Mouse (Mus musculus): ENCODE measurements at regions not wholly inside any gene's neighbourhood (a gene's known extent, or its start where the extent isn't known, plus 50 kb on each side); places are given as distances from the start of the nearest gene placed in this dataset.

DNA sequence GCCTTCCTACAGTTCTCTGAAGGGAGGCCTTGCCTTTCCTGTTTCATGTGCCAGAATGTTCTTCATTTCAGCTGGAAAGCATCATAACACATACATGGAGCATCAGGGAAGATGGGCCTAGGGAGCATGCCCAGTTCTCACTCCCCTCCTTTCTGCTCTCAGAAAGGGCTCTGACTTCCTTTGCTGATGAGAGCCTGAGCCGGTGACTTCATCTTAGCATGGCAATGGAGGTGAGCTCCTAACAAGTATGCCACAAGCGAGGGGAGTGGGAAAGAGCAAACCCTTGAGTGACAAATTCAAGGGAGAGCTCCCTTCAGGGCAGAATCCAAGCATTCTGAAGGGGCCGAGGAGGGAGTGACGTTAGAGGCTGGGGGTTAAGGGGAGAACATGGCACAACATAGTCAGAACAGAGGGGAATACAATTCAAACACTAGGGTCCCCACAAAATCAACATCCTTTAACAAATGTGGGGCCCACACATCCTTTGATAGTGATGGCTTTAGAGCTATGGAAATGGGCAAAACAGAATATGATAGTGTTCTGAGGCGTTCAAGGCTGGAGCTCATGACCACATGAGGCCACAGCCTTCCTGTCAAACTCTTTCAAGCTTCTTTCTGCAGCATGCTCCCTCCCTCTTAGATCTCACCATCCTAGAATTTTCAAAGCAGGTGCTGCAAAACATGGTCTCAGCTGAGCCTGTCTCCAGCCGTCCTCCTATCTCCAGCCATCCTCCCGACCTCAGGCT is 437.4 kb upstream of the 3110018I06Rik start:
- H3K27me3 ChIP-seq (ENCODE audit: control insufficient read depth, insufficient read depth, low read depth, low read length), result no peaks in the 10 kb centered on the region
- no peak overlapping the region for H3K27ac ChIP-seq (ENCODE audit: low read length)
- WGBS, result 89% methylated on average over 7 of the region's 7 CpGs
- H3K9ac ChIP-seq (ENCODE audit: low read depth, low read length), result no peak overlapping the region
- no peaks in the 10 kb centered on the region for H3K36me3 ChIP-seq (ENCODE audit: control insufficient read depth, insufficient read depth, low read length)
- H3K4me2 ChIP-seq (ENCODE audit: low read length), result no peak overlapping the region
- H3K4me3 ChIP-seq (ENCODE audit: low read depth, low read length), result no peak overlapping the region
- H3K4me1 ChIP-seq (ENCODE audit: control insufficient read depth, insufficient read depth, low read length), result peaks cover 4% of the 10 kb centered on the region; the same call in 1 of the 2 replicates
- H3K9me3 ChIP-seq (replicated peaks; ENCODE audit: control insufficient read depth, low read length, poor library complexity, severe bottlenecking), result no peaks in the 10 kb centered on the region
- ATAC-seq, result no peak

DNA sequence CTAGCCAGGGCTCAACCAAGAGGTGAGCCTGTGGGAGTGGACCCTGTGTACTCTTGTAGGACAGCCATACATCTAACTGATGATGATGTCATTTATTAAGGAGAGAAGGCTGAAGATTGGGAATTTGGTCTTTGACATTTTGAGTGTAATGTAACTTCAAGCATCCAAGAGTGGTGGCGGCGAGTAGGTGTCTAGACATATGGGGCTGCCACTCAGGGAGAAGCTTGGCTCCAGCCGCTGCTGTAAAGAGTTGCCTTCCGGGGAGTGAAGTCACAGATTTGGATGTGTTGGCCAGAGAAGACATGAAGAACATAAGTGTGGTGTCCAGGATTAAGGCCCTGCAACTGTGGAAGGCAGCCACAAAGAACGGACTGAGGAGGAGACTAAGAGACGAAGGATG is 436.3 kb upstream of the 3110018I06Rik start:
- H3K27me3 ChIP-seq (ENCODE audit: control insufficient read depth, insufficient read depth, low read depth, low read length), result no peaks in the 10 kb centered on the region
- no peak for ATAC-seq
- 94% methylated on average over 6 of the region's 6 CpGs for WGBS

GRCm38 (mm10) chr12:107056553-107056952 is 431.9 kb upstream of the 3110018I06Rik start:
- no peaks in the 10 kb centered on the region for H3K4me1 ChIP-seq (ENCODE audit: control insufficient read depth, insufficient read depth, low read length)
- no peak for ATAC-seq
- WGBS, result 41% methylated on average over 5 of the region's 5 CpGs

More for the DNA sequence above, 436.3 kb upstream of the 3110018I06Rik start:
- Histone ChIP-seq H3K9ac (ENCODE audit: low read depth, low read length) (no peak overlapping the region), H3K4me1 (ENCODE audit: control insufficient read depth, insufficient read depth, low read length) (peaks cover 4% of the 10 kb centered on the region; the same call in 1 of the 2 replicates), H3K4me2 (ENCODE audit: low read length) (no peak overlapping the region), H3K9me3 (replicated peaks; ENCODE audit: control insufficient read depth, low read length, poor library complexity, severe bottlenecking) (no peaks in the 10 kb centered on the region), H3K27ac (ENCODE audit: low read length) (no peak overlapping the region), H3K4me3 (ENCODE audit: low read depth, low read length) (no peak overlapping the region), H3K36me3 (ENCODE audit: control insufficient read depth, insufficient read depth, low read length) (no peaks in the 10 kb centered on the region)

DNA sequence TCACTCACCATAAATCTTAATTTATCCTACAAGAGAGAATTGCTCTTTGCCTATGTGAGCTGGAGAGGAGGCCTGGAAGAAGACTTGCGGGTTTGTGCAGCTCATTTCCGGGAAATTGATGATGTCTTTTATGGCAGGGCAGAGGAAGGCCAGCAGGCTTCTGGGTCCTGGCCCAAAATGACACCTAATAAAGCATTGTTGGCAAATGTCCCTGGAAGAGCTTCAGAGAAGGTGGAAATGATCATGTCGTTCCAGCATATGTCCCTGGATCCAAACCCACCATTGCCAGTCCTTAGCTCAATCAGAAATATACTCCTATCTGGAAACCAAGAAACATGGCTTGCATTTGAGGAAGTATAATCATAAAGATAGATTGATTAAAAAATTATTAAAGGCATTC is 427.9 kb upstream of the 3110018I06Rik start:
- no peak overlapping the region for H3K9ac ChIP-seq (ENCODE audit: low read depth, low read length)
- H3K36me3 ChIP-seq (ENCODE audit: control insufficient read depth, insufficient read depth, low read length), result no peaks in the 10 kb centered on the region
- 77% methylated on average over 3 of the region's 3 CpGs for WGBS
- ATAC-seq, result no peak
- H3K27me3 ChIP-seq (ENCODE audit: control insufficient read depth, insufficient read depth, low read depth, low read length), result no peaks in the 10 kb centered on the region
- no peaks in the 10 kb centered on the region; the same call in 1 of the 2 replicates for H3K9me3 ChIP-seq (replicated peaks; ENCODE audit: control insufficient read depth, low read length, poor library complexity, severe bottlenecking)
- H3K4me3 ChIP-seq (ENCODE audit: low read depth, low read length), result no peak overlapping the region
- H3K4me1 ChIP-seq (ENCODE audit: control insufficient read depth, insufficient read depth, low read length), result no peaks in the 10 kb centered on the region
- no peak overlapping the region for H3K4me2 ChIP-seq (ENCODE audit: low read length)
- no peak overlapping the region for H3K27ac ChIP-seq (ENCODE audit: low read length)

More at GRCm38 (mm10) chr12:107056553-107056952, 431.9 kb upstream of the 3110018I06Rik start:
- H3K9me3 ChIP-seq (replicated peaks; ENCODE audit: control insufficient read depth, low read length, poor library complexity, severe bottlenecking), result no peaks in the 10 kb centered on the region
- no peak overlapping the region for H3K27ac ChIP-seq (ENCODE audit: low read length)
- no peak overlapping the region for H3K9ac ChIP-seq (ENCODE audit: low read depth, low read length)
- H3K36me3 ChIP-seq (ENCODE audit: control insufficient read depth, insufficient read depth, low read length), result no peaks in the 10 kb centered on the region
- no peak overlapping the region for H3K4me3 ChIP-seq (ENCODE audit: low read depth, low read length)
- no peaks in the 10 kb centered on the region for H3K27me3 ChIP-seq (ENCODE audit: control insufficient read depth, insufficient read depth, low read depth, low read length)
- H3K4me2 ChIP-seq (ENCODE audit: low read length), result no peak overlapping the region

DNA sequence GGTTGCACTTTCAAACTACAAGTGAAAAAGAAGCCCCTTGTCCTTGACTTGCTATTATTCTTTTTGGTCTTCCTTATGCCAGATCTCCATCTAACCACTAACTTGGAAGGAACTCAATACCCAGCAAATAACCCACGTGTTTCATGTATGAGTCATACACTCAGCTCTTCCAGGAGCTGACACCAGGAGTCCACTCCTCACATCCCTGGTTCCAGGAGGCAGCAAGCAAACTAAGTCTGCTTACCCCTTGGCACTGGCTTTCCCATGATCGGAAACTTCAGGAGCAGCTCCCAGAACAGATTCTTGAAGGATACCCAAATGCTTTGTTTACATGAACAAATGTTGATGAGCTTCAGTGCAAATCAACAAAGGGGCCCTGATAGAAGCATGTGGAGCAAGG is 421.1 kb upstream of the 3110018I06Rik start:
- Histone ChIP-seq H3K4me3 (ENCODE audit: low read depth, low read length) (no peak overlapping the region), H3K27ac (ENCODE audit: low read length) (no peak overlapping the region), H3K9ac (ENCODE audit: low read depth, low read length) (no peak overlapping the region), H3K27me3 (ENCODE audit: control insufficient read depth, insufficient read depth, low read depth, low read length) (no peaks in the 10 kb centered on the region), H3K36me3 (ENCODE audit: control insufficient read depth, insufficient read depth, low read length) (no peaks in the 10 kb centered on the region), H3K4me2 (ENCODE audit: low read length) (no peak overlapping the region), H3K4me1 (ENCODE audit: control insufficient read depth, insufficient read depth, low read length) (no peaks in the 10 kb centered on the region), H3K9me3 (replicated peaks; ENCODE audit: control insufficient read depth, low read length, poor library complexity, severe bottlenecking) (no peaks in the 10 kb centered on the region; the same call in 1 of the 2 replicates)
- ATAC-seq, result no peak
- WGBS, result 82% methylated on average over 2 of the region's 2 CpGs

- H3K9ac ChIP-seq (ENCODE audit: low read depth, low read length), result no peak overlapping the region
- no peaks in the 10 kb centered on the region for H3K9me3 ChIP-seq (replicated peaks; ENCODE audit: control insufficient read depth, low read length, poor library complexity, severe bottlenecking)
- no peaks in the 10 kb centered on the region for H3K27me3 ChIP-seq (ENCODE audit: control insufficient read depth, insufficient read depth, low read depth, low read length)
- H3K4me1 ChIP-seq (ENCODE audit: control insufficient read depth, insufficient read depth, low read length), result peaks cover 34% of the 10 kb centered on the region
- WGBS, result 35% methylated on average over 10 of the region's 10 CpGs
- H3K4me3 ChIP-seq (ENCODE audit: low read depth, low read length), result no peak overlapping the region
- H3K27ac ChIP-seq (ENCODE audit: low read length), result peak overlapping the region; percentile 38; the same call in 1 of the 2 replicates
- ATAC-seq, result 0 out of 2 replicates have a peak, but pooled peaks have one; percentile 52
- 0 out of 2 replicates have a peak overlapping the region, but pooled peaks have one; percentile 2 for H3K4me2 ChIP-seq (ENCODE audit: low read length)
- H3K36me3 ChIP-seq (ENCODE audit: control insufficient read depth, insufficient read depth, low read length), result no peaks in the 10 kb centered on the region
Measured at GRCm38 (mm10) chr12:107082541-107082940, 405.9 kb upstream of the 3110018I06Rik start.

DNA sequence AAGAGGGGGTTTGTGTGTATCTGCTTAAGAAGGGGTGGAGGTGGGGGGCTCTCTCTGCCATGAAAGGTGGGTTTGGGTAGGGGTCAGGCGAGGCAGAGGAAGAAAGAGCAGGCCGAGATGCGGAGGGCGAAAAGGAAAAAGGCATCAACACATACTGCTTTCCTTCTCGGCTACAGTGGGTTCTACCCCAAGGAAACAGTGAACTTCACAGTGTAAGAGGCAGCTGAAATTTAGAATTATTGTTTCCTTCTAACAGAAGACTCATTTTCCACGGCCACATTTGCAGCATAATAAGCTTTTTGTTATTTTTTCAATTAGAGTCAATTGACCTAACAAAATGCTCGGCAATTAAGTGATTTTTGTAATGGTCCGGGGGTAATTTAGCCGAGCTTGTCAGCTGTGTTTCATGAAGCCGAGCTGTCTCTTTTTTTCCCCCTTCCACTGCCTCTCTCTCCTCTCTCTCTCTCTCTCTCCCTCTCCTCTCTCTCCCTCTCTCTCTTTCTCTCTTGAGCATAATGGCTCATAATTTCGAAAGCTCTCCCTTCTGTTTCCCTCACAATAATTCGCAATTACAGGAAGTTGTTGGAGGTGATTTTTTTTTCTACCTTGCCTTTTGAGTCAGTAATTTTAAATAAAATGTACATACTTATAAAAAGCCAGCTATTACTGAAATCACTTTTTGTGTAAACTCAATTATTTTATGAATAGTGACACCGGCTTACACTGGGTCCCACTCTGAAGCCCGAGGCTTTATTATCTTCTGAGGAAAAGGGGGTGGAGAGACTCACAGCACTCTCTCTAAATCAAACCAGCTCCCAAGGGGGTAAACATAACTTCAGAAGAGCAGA is 403.1 kb upstream of the 3110018I06Rik start:
- Histone ChIP-seq H3K27me3 (ENCODE audit: control insufficient read depth, insufficient read depth, low read depth, low read length) (no peaks in the 10 kb centered on the region), H3K9ac (ENCODE audit: low read depth, low read length) (0 out of 2 replicates have a peak overlapping the region, but pooled peaks have one; percentile 0), H3K4me2 (ENCODE audit: low read length) (no peak overlapping the region), H3K4me3 (ENCODE audit: low read depth, low read length) (no peak overlapping the region), H3K4me1 (ENCODE audit: control insufficient read depth, insufficient read depth, low read length) (peaks cover 34% of the 10 kb centered on the region), H3K9me3 (replicated peaks; ENCODE audit: control insufficient read depth, low read length, poor library complexity, severe bottlenecking) (no peaks in the 10 kb centered on the region), H3K36me3 (ENCODE audit: control insufficient read depth, insufficient read depth, low read length) (no peaks in the 10 kb centered on the region), H3K27ac (ENCODE audit: low read length) (peak overlapping the region; percentile 32; the same call in 1 of the 2 replicates)
- 48% methylated on average over 14 of the region's 14 CpGs for WGBS
- ATAC-seq, result no peak

DNA sequence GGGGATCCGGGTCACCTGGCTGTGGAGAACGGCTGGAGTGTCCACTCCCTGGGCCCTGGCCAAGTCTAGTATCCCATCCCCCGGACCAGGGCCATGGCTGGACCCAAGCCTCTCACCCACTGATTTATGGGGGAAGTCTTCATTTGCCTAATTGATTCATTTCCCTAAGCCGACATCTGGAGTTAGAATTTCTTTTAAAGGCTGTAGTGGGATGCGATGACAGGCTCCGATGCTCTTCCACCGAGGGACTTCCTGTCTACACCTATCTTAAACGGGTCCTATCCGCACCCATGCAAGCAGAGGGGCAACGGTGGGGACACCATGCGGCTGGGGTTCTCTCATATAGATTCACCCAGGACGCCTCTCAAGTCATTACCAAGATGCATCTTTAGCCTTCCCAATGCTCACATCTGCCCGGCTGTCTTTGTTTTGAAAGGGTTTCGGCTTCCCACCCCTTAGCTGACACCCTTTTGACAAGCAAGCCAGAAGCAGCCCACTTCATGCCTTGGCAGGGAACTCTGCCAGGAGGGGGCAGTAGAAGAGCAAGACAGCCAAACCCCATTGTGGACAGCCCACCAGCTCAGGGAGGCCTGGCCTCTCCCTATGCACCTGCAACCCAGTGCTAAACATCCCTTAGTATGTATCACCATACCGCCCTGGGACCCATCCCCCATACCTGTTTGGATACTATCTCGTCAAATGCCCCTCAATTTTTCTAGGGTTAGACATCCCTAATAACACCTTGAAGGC is 402.4 kb upstream of the 3110018I06Rik start:
- 38% methylated on average over 16 of the region's 16 CpGs for WGBS
- no peaks in the 10 kb centered on the region for H3K36me3 ChIP-seq (ENCODE audit: control insufficient read depth, insufficient read depth, low read length)
- H3K27me3 ChIP-seq (ENCODE audit: control insufficient read depth, insufficient read depth, low read depth, low read length), result no peaks in the 10 kb centered on the region
- H3K4me3 ChIP-seq (ENCODE audit: low read depth, low read length), result no peak overlapping the region
- H3K9ac ChIP-seq (ENCODE audit: low read depth, low read length), result 0 out of 2 replicates have a peak overlapping the region, but pooled peaks have one; percentile 0
- H3K4me1 ChIP-seq (ENCODE audit: control insufficient read depth, insufficient read depth, low read length), result peaks cover 34% of the 10 kb centered on the region
- 0 out of 2 replicates have a peak, but pooled peaks have one; percentile 26 for ATAC-seq
- H3K27ac ChIP-seq (ENCODE audit: low read length), result 0 out of 2 replicates have a peak overlapping the region, but pooled peaks have one; percentile 22
- H3K9me3 ChIP-seq (replicated peaks; ENCODE audit: control insufficient read depth, low read length, poor library complexity, severe bottlenecking), result no peaks in the 10 kb centered on the region
- H3K4me2 ChIP-seq (ENCODE audit: low read length), result no peak overlapping the region

All from midbrain, embryonic 16.5 days (tissue).